Mouse (Mus musculus) adrenal gland, adult 8-10 months (tissue): ENCODE data around the gene Hist1h1t. TPM values are rescaled to one million over a fixed set of nuclear protein-coding genes. Genes with fewer than 3 reads are reported as not detected.
"Not testable (repeated sequence)": the region's sequence is repeated elsewhere in the genome, so short reads cannot be mapped to it uniquely, and the experiment has no call there.

Experiments used
- DNase-seq: peaks from one replicate; pipeline ENCODE4 v3.0.0; 2022
- total RNA-seq, 4 experiments: library from RNA; stranded (reverse); gene quantifications; 2 replicates each; pipeline ENCODE4 v1.2.4; 2022

The Hist1h1t gene
- under 1 TPM in 1 of 4 experiments, not detected in 3; 0.26 TPM for total RNA-seq

DNA sequence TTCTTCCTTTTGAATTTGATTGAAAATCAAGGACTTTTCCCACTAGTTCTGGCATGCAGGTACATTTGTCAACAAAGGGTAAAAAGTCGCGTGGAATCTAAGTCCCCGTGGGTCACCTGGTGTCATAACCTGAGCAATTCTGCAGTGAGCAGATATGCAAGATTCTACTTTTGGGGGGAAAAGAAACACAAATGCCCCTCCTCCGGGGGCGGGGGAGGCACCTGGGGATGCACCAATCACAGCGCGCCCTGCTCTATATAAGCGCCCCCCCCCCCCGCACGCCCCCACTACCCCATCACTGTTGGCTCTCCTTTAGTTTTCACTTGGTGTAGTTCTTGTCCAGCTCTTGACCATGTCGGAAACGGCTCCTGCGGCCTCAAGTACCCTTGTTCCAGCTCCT lies at the start of gene Hist1h1t:
Gene Hist1h1t, plus strand, starts transcription at position 301 of the 400 bp plus-strand sequence.
- DNase-seq = no peak

DNA sequence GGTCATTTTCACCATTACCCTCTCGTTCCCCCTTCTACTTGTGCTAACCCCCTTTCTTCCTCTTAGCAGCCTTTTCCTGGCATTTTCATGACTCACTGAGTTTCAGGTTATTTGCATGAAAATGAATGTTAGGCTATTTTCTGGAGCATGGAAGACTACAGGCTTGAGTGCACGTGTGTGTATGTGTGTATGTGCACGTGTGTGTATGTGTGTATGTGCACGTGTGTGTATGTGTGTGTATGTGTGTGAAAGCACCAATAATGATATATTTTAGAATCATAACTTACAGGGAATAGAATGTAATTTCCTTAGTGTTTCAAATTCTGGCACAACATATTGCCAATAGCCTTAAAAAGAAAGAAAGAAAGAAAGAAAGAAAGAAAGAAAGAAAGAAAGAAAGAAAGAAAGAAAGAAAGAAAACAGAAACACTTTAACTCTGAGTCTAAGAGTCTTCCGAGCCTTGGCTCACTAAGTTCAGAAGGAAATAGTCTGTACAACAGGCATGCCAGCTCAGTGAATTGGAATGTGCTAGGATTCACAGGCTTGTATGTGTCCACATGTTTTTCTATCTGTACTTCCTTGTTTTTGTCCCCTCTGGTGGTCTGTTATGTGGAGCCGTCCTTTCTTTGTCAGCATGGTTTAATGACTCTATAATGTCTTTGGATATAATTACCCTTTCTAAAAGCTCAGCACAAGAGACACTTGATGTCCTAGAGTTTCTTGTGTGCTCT lies 35.8 kb upstream of the Hist1h1t start:
- DNase-seq = no peak

DNA sequence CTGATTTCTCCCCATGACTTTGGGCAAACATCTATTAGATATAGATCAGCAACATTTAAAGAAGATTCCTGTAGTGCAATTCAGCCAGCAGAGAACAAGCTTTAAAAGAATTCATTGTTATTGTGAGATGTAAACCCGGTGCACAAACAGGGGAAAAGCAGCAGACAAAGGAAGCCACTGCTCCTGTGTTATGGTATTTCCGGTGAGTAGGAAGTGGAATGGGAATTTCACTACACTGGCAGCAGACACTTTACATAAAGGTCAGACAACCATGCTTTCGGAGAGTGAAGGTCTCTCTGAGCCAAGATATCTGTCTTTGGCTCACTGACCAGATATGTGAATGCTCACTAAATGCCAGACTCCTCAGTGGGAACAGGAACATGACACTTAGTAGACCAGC lies 33.1 kb upstream of the Hist1h1t start:
- no peak for DNase-seq

DNA sequence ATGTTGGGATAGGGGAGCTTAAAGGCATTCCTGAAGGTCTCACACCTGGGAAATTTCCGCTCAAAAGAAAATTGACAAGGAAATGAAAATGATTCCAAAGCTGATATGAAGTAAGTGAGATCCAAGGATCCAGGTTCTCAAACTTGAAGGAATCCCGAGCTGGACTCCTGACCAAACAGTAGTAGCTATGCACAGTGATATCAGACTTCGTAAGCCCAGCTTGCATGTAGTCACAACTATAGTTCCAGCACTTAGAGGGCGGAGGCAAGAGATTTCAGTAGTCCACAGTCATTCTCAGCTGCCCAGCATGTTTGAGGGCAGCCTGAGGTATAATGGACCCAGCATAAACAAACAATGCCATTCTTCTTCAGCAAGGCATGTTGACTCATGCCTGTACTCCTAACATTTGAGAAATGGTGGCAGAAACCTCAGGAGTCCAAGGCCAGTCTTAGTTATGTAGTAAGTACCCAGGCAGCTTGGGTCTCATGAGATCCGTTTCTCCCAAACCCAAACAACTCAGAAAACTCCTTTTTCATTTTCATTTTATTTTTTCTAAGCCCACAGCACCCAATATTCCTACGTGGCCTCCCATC lies 13.5 kb upstream of the Hist1h1t start:
- no peak for DNase-seq

DNA sequence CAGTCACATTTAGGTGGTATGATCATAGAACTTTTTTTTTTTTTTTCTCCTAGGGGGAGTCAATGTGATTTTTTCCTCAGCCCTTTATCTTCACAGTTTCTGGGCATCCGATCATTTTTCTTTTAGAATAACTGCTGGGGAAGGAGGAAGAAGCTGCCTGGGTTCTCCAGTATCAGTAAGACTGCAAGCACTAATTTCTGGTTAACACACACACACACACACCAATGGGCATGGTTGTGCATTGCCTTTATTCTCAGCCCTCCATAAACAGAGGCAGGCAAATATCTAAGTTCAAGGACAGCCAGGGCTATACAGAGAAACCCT lies 13.0 kb upstream of the Hist1h1t start:
- DNase-seq = no peak

GRCm38 (mm10) chr13:23682947-23683754 lies 12.5 kb upstream of the Hist1h1t start:
- DNase-seq = not testable (repeated sequence)

DNA sequence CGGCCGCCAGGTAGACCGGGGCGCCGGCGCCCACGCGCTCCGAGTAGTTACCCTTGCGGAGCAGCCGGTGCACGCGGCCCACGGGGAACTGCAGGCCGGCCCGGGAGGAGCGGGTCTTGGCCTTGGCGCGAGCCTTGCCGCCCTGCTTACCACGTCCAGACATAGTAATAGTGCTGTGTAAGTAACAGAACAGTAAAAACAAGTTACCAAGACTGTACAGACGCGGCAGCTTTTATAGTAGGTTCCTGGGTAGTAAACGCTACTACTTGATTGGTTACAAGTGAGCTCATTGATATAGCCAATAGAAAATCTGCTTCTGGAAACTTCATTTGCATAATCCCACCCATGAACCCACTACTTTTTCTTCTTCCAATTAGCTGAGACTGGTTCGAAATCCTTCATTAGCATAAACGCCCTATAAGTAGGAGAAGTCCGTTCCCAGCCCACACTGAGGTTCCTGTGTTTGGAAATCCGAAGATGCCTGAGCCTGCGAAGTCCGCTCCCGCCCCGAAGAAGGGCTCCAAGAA lies 11.8 kb upstream of the Hist1h1t start, which contains the start of the genes Hist1h2ac and Hist1h2bc:
Gene Hist1h2ac, minus strand, starts transcription at position 194 of the 527 bp plus-strand sequence.
Gene Hist1h2bc, plus strand, starts transcription at position 445 of the 527 bp plus-strand sequence.
- peak; percentile 83 for DNase-seq

GRCm38 (mm10) chr13:23684295-23684945 lies 11.2 kb upstream of the Hist1h1t start:
- DNase-seq = not testable (repeated sequence)

GRCm38 (mm10) chr13:23685121-23685861 lies 10.3 kb upstream of the Hist1h1t start:
- no peak for DNase-seq

DNA sequence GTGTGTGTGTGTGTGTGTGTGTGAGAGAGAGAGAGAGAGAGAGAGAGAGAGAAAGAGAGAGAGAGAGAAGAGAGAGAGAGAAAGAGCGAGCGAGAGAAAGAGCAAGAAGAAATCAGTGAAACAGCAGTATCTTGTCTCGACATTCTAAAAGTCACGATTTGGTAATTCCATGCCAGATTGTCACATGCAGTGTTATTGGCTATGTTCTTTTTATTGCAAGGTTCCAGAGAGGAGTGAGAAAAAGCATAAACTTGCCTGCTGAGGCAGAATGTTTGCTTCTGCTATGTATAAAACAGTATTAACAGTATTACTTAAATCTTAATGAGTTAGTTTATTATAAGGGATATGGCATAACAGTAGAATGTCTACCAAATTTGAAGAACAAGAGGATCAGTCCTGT lies 9.6 kb upstream of the Hist1h1t start:
- no peak for DNase-seq

GRCm38 (mm10) chr13:23687181-23687580 lies 8.4 kb upstream of the Hist1h1t start:
- DNase-seq = no peak

DNA sequence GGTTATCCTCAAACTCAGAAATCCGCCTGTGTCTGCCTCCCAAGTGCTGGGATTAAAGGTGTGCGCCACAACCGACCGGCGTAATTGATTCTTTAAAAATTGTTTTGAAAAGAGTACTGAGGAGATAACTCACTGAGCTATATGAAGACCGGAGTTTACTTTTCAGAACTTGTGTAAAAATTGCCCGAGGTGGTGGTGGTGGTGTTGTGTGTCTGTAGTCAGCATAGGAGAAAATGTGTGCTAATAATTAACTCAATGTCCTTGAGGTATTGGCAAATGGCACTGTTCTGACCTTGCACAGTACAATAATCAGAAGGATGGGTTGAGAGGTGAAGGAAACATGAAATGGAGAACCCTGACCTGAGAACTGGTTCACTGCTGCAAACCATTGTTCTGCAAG lies 7.7 kb upstream of the Hist1h1t start:
- no peak for DNase-seq

DNA sequence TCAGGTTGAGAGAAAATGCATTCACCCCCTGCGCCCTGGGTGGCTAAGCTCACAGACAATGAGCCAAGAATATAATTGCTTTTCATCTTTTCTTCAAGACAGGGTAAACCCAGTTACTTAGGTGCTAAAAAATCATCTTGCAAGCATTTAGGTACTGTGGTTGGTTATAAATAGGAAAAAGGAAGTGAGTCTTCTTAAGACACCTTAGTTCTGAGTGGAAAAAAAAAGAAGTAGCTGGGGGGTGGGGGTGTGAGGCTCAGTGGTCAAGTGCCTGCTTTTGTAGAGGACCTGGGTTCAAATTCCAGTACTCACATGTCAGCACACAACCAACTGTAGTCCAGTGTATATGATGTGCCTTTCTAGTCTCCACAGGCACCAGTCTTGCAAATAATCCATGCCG lies 6.7 kb upstream of the Hist1h1t start:
- no peak for DNase-seq

DNA sequence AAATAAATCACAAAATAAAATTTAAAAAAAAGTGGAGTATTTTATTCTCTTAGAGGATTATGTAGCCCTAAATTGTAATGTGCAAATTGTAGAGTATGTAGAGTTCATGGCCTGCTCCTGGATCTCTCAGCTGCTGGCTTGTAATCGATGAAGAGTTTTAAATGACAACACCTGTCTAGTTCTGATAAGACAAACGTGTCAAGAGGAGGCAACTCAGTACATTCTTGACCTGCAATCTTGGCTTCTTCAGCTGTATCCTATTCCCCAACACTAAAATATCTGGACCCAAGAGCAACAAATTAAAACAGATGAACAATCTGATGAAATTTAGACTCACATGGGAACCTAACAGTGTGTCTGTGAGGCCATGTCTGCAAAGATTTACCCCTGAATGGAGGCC lies 6.2 kb upstream of the Hist1h1t start:
- DNase-seq = no peak

DNA sequence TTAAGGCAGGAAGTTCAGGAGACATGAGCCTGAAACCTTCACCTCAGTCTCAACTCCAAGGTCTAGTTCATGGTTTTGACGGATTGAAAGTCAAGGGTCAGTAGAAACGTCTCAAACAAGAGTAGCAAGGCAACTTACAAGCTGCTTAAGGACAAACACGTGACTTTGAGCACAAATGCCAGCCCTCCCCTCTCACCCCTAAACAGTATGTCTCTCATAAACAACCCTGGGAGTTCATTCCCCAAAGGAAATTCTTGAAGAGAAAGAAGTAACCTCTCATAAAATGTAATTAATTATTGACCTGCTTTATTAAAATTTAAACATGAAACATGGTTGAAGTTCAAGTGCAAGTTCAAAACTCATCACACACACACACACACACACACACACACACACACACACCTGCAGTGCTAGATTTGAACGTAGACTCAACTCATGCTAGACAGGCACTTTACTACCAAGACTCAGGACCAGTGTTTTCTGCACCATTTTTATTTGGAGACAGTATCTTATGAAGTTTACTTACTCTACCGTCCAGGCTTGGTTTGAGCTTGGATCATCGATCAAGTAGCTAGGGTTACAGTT lies 1.7 kb upstream of the Hist1h1t start:
- no peak for DNase-seq

DNA sequence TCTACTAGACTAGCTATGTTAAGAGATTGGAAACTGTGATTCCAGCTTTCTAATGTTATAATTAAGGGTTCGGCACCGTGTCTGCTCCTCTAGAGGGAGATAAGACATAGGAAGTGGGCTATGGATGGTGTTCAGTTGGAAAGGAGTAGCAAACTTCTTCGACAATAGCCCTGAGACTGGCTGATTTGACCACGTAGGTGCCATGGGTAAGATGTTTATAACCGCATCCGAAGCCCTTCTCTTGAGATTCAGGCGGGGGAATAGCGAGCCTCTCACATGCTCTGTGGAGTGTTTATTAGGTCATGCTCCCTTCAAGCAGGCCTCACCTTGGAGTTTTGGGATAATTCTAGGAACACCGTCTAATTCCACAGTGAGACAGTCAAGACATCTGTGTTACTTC lies 658 bp upstream of the Hist1h1t start:
- DNase-seq = no peak

- no peak for DNase-seq
Observed at GRCm38 (mm10) chr13:23696061-23696474, 454 bp downstream of the Hist1h1t start.

- DNase-seq = no peak
Observed at GRCm38 (mm10) chr13:23697491-23698299, 2.1 kb downstream of the Hist1h1t start.

GRCm38 (mm10) chr13:23698300-23698693 lies 2.7 kb downstream of the Hist1h1t start, which contains the start of gene Hist1h4c:
Hist1h4c (minus strand) TSS chr13:23698454.
- peak; percentile 98 for DNase-seq

DNA sequence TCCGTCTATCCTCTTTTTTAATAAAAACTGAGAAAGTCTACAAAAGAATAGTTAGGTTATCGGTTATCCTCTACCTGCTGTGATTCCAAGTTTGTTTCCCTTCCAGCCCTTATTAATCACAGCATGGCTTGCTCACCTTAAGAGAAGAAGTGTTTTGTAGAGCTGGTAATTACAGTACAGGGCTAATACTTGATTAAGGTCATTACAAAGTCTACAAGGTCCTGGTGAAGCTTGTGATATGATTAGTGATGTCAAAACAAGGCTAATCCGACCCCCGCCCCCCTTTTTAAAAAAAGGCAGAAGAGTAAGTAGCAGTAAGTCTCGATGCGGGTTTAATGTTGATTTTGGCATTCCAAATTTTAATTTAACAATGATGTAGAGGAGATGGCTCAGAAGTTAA lies 3.4 kb downstream of the Hist1h1t start:
- DNase-seq = no peak
